Mouse (Mus musculus): Measurements from ENCODE around the gene Arfgef2. TPM values are rescaled to one million over a fixed set of nuclear protein-coding genes. Genes with fewer than 3 reads are reported as not detected.

Arfgef2 gene
- total and polyA plus RNA-seq, 3 experiments: 19.1 to 27.4 (median 24.5) TPM

DNA sequence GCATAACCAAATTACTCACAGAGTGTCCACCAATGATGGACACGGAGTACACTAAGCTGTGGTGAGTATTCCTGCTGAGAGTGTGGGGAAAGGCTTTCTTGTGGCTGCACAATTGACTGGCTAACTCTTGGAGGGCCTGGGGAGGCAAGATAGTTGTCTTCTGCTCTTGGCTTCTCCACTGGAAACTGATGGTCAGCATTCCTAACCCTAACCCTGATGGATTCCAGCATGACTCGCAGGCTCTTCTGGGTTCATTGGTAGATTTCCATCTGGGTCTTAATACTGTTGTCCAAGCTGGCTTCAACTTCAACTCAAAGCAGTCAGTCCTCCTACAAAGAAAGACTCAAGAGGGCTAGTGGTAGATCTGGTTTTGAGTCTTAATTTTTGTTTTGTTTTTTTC lies 137.8 kb downstream of the Arfgef2 start:
- no peaks in the 10 kb centered on the region for H3K4me1 ChIP-seq (ENCODE audit: control insufficient read depth in 1 of 2, insufficient read depth in 2 of 2, low read length in 2 of 2)
- no peaks in the 10 kb centered on the region for H3K27me3 ChIP-seq (ENCODE audit: control insufficient read depth in 1 of 2, insufficient read depth in 2 of 2, low read length in 2 of 2)
- H3K79me2 ChIP-seq (ENCODE audit: control insufficient read depth, insufficient read depth, low read length, poor library complexity): no peaks in the 10 kb centered on the region
- no peak overlapping the region for H3K4me3 ChIP-seq (ENCODE audit: control insufficient read depth in 1 of 2, insufficient read depth in 1 of 2, low read depth in 2 of 2, low read length in 2 of 2)
- H3K9me3 ChIP-seq (replicated peaks; ENCODE audit: insufficient read depth, low read length): no peaks in the 10 kb centered on the region
- no peak for DNase-seq (ENCODE audit: low read depth, low spot score)
- H3K36me3 ChIP-seq (ENCODE audit: control insufficient read depth in 1 of 2, insufficient read depth in 2 of 2, low read length in 2 of 2): peaks cover 0 to 29% of the 10 kb centered on the region in 2 experiments; a peak in 2 of 4 replicates
- H3K27ac ChIP-seq (ENCODE audit: control insufficient read depth, low read depth, low read length): no peak overlapping the region
- H3K9ac ChIP-seq (ENCODE audit: control insufficient read depth, low read depth, low read length, poor library complexity, severe bottlenecking): no peak overlapping the region
- TF ChIP-seq BHLHE40 (IDR thresholded peaks at IDR 0.05; ENCODE audit: borderline replicate concordance, low read depth, low read length): no peak
- TF ChIP-seq NRF1 (IDR thresholded peaks at IDR 0.05; ENCODE audit: insufficient read depth, low read depth, low read length, poor library complexity, severe bottlenecking): no peak
- no peak for TF ChIP-seq POLR2A (IDR thresholded peaks at IDR 0.05; ENCODE audit: control insufficient read depth in 1 of 2, insufficient read depth in 1 of 2, low read depth in 1 of 2, low read length in 2 of 2, poor library complexity in 1 of 2)
- no peak for TF ChIP-seq ZKSCAN1 (IDR thresholded peaks at IDR 0.05; ENCODE audit: low read depth, low read length)
- no peak for TF ChIP-seq GATA1 (IDR thresholded peaks at IDR 0.05; ENCODE audit: low read depth, low read length)
- no peak for TF ChIP-seq NELFE (IDR thresholded peaks at IDR 0.05; ENCODE audit: low read depth, low read length)
- no peak for TF ChIP-seq RCOR1 (IDR thresholded peaks at IDR 0.05; ENCODE audit: low read depth, low read length)
- no peak for TF ChIP-seq CTCF (IDR thresholded peaks at IDR 0.05 in 2 of 3, conservative IDR thresholded peaks at IDR 0.05 in 1 of 3; ENCODE audit: control insufficient read depth in 1 of 3, insufficient read depth in 1 of 3, low read depth in 2 of 3, low read length in 3 of 3, poor library complexity in 1 of 3, severe bottlenecking in 1 of 3)
- no peak for TF ChIP-seq SMC3 (IDR thresholded peaks at IDR 0.05; ENCODE audit: low read depth, low read length)
- no peak for TF ChIP-seq MYC (IDR thresholded peaks at IDR 0.05; ENCODE audit: low read depth, low read length)
- no peak for TF ChIP-seq GABPA (IDR thresholded peaks at IDR 0.05; ENCODE audit: low read depth, low read length)
- TF ChIP-seq TBP (IDR thresholded peaks at IDR 0.05; ENCODE audit: low read depth, low read length): no peak
- no peak for TF ChIP-seq CHD1 (IDR thresholded peaks at IDR 0.05; ENCODE audit: low read depth, low read length)
- TF ChIP-seq TAL1 (IDR thresholded peaks at IDR 0.05; ENCODE audit: low read length): no peak
- TF ChIP-seq UBTF (IDR thresholded peaks at IDR 0.05; ENCODE audit: borderline replicate concordance, insufficient read depth, low read depth, low read length): no peak
- no peak for TF ChIP-seq CHD2 (IDR thresholded peaks at IDR 0.05; ENCODE audit: low read length)
- no peak for TF ChIP-seq ZC3H11A (IDR thresholded peaks at IDR 0.05; ENCODE audit: low read depth, low read length)
- no peak for TF ChIP-seq POLR2AphosphoS2 (IDR thresholded peaks at IDR 0.05; ENCODE audit: low read length)

DNA sequence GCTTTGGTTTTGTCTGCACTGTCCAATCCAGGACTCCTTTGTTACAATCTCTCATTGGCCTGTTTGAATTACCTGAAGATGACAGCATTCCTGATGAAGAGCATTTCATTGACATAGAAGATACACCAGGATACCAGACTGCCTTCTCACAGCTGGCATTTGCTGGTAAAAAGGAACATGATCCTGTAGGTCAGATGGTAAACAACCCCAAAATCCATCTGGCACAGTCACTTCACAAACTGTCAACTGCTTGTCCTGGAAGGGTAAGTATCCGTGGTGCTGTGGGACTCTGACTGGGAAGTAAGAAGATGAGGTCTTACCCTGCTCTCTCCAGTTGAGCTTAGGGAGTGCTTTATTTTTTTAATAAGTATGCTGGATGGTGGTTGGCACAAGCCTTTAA lies 139.0 kb downstream of the Arfgef2 start:
- H3K4me1 ChIP-seq (ENCODE audit: control insufficient read depth in 1 of 2, insufficient read depth in 2 of 2, low read length in 2 of 2): no peaks in the 10 kb centered on the region
- H3K36me3 ChIP-seq (ENCODE audit: control insufficient read depth in 1 of 2, insufficient read depth in 2 of 2, low read length in 2 of 2): peaks cover 0 to 36% of the 10 kb centered on the region in 2 experiments; a peak in 2 of 4 replicates
- no peak for DNase-seq (ENCODE audit: low read depth, low spot score)
- H3K79me2 ChIP-seq (ENCODE audit: control insufficient read depth, insufficient read depth, low read length, poor library complexity): no peaks in the 10 kb centered on the region
- H3K9me3 ChIP-seq (replicated peaks; ENCODE audit: insufficient read depth, low read length): no peaks in the 10 kb centered on the region
- H3K9ac ChIP-seq (ENCODE audit: control insufficient read depth, low read depth, low read length, poor library complexity, severe bottlenecking): no peak overlapping the region
- no peak overlapping the region for H3K27ac ChIP-seq (ENCODE audit: control insufficient read depth, low read depth, low read length)
- no peak overlapping the region for H3K4me3 ChIP-seq (ENCODE audit: control insufficient read depth in 1 of 2, insufficient read depth in 1 of 2, low read depth in 2 of 2, low read length in 2 of 2)
- no peak for TF ChIP-seq EP300 (IDR thresholded peaks at IDR 0.05; ENCODE audit: low read depth in 1 of 2, low read length in 2 of 2)
- no peak for TF ChIP-seq E2F4 (IDR thresholded peaks at IDR 0.05; ENCODE audit: borderline replicate concordance, low read depth, low read length)
- no peaks in the 10 kb centered on the region for H3K27me3 ChIP-seq (ENCODE audit: control insufficient read depth in 1 of 2, insufficient read depth in 2 of 2, low read length in 2 of 2)
